Mouse (Mus musculus): Measurements from ENCODE around the gene Lipk.

The Lipk gene

GRCm38 (mm10) chr19:34008002-34008401 lies at the start of gene Lipk:
TSS of gene Lipk (plus strand) at chr19:34008290.
- WGBS: 82% methylated on average over 6 of the region's 6 CpGs

GRCm38 (mm10) chr19:33960887-33961286 lies 47.2 kb upstream of the Lipk start, which contains the start of gene Lipf:
TSS of gene Lipf (plus strand) at chr19:33961187.

GRCm38 (mm10) chr19:33979007-33979406 lies 29.1 kb upstream of the Lipk start:
- WGBS: 42% methylated on average over 3 of the region's 3 CpGs

GRCm38 (mm10) chr19:33983043-33983442 lies 25.0 kb upstream of the Lipk start:
- WGBS: 91% methylated on average over 3 of the region's 3 CpGs

- 87% methylated on average over 11 of the region's 11 CpGs for WGBS
Observed at GRCm38 (mm10) chr19:34021440-34022172, 13.5 kb downstream of the Lipk start.

GRCm38 (mm10) chr19:34022759-34023158 lies 14.7 kb downstream of the Lipk start:
- 37% methylated on average over 3 of the region's 3 CpGs for WGBS

GRCm38 (mm10) chr19:34039731-34040130 lies 31.6 kb downstream of the Lipk start:
- WGBS: 78% methylated on average over 1 of the region's 1 CpGs

GRCm38 (mm10) chr19:34043008-34043407 lies 34.9 kb downstream of the Lipk start:
- WGBS: 63% methylated on average over 6 of the region's 6 CpGs

- 80% methylated on average over 3 of the region's 3 CpGs for WGBS
Observed at GRCm38 (mm10) chr19:34049371-34050039, 41.4 kb downstream of the Lipk start.

GRCm38 (mm10) chr19:34051502-34051901 lies 43.4 kb downstream of the Lipk start:
- 44% methylated on average over 3 of the region's 3 CpGs for WGBS

GRCm38 (mm10) chr19:34063547-34063946 lies 55.5 kb downstream of the Lipk start:
- WGBS: 58% methylated on average over 1 of the region's 1 CpGs

- 38% methylated on average over 4 of the region's 4 CpGs for WGBS
Observed at GRCm38 (mm10) chr19:34064059-34064458, 56.0 kb downstream of the Lipk start.

- WGBS: 87% methylated on average over 9 of the region's 9 CpGs
Observed at GRCm38 (mm10) chr19:34066779-34067472, 58.8 kb downstream of the Lipk start, which contains the start of gene Lipn. TSS of gene Lipn (plus strand) at chr19:34067358.

GRCm38 (mm10) chr19:34078130-34078529 lies 70.0 kb downstream of the Lipk start:
- WGBS: 86% methylated on average over 2 of the region's 2 CpGs

GRCm38 (mm10) chr19:34089011-34089680 lies 81.1 kb downstream of the Lipk start:
- WGBS: 62% methylated on average over 3 of the region's 3 CpGs

- 81% methylated on average over 5 of the region's 5 CpGs for WGBS
Observed at GRCm38 (mm10) chr19:34095381-34095780, 87.3 kb downstream of the Lipk start.

GRCm38 (mm10) chr19:34096228-34096627 lies 88.1 kb downstream of the Lipk start:
- 53% methylated on average over 1 of the region's 1 CpGs for WGBS

Data from cerebral cortex, adult 2 months (tissue).